Mouse (Mus musculus) testis, adult 2 months (tissue): ENCODE measurements around the gene Gnaq.

Source experiments
- CTCF ChIP-seq: fragments of 200-500 bp; IDR thresholded peaks from 2 replicates; pipeline ENCODE4 v1.5.1; 2012; ENCODE audit warnings: low read depth, mild to moderate bottlenecking, inconsistent platforms, low read length, moderate library complexity; ENCODE audit not compliant: control insufficient read depth, insufficient read depth, insufficient replicate concordance
- POLR2A ChIP-seq: fragments of 200-500 bp; IDR thresholded peaks from 2 replicates; pipeline ENCODE4 v1.6.1; 2012; ENCODE audit warnings: low read depth, mild to moderate bottlenecking, inconsistent platforms, low read length, moderate library complexity; ENCODE audit not compliant: control insufficient read depth

DNA sequence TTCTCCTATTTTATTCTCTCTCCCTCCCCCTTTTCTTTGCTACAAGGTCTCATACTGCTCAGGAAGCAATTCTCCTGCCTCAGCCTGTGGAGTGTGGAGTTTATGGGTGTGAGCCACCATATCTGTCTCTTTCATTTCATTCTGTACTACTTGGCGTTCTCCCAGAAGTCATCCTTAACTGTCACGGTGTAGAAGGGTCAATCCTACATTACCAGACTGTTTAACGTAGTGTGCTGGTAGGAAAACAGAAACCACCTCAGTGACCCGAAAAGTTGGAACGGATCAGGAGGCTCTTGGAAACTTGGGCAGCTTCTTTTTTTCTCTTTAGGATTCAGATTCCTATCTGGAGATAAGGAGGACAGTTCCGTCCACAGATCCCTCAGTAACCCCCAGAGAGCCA lies 800 bp upstream of the Gnaq start:
- TF ChIP-seq CTCF (no peak), POLR2A (no peak)
